Mouse (Mus musculus) cerebellum, adult 2 months (tissue): ENCODE data around the gene Lect2.

ENCODE experiments used
- CTCF ChIP-seq: fragments of 200-500 bp; IDR thresholded peaks from 2 replicates; pipeline ENCODE4 v1.5.1; 2011; ENCODE audit warnings: low read depth, mild to moderate bottlenecking, control low read depth, low read length, moderate library complexity, borderline replicate concordance; ENCODE audit not compliant: insufficient read depth
- POLR2A ChIP-seq: fragments of 200-500 bp; IDR thresholded peaks from 2 replicates; pipeline ENCODE4 v1.6.1; 2011; ENCODE audit warnings: low read length, control low read depth, borderline replicate concordance; ENCODE audit not compliant: insufficient read depth

DNA sequence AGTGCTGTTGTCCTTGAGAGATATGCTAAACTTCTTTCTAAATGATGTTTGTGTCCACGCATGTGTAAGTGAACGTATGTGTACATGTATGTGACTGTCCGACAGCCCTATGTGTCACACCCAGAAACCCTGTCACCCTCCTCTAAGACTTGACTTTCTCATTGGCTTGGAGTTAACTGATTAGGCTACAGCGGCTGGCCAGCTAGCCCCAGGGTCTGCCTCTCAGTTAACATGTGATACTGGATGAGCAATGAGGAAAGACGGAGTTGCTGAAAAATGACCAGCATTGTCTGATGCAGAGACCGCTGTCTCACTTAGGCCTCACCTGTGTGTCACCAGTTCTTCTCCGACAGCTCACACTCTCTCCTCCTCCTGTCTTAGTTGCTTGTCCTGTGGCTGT lies 20.5 kb downstream of the Lect2 start:
- TF ChIP-seq CTCF (no peak), POLR2A (no peak)
